Mouse (Mus musculus) liver, postnatal 0 days (tissue): ENCODE measurements at regions not wholly inside any gene's neighbourhood (a gene's known extent, or its start where the extent isn't known, plus 50 kb on each side); places are given as distances from the start of the nearest gene placed in this dataset.

ENCODE experiments used
- CTCF ChIP-seq: sonication (generic); IDR thresholded peaks from 2 replicates; pipeline ENCODE4 v1.5.1; 2016; ENCODE audit warnings: antibody characterized with exemption, low read depth
- EP300 ChIP-seq: IDR thresholded peaks from 2 replicates; pipeline ENCODE4 v1.6.1; 2016; ENCODE audit warnings: antibody characterized with exemption, low read depth, mild to moderate bottlenecking

GRCm38 (mm10) chr16:97272035-97272631 is 84.4 kb upstream of the Bace2 start:
- TF ChIP-seq CTCF (peak; percentile 89), EP300 (no peak)
